Mouse (Mus musculus): Measurements from ENCODE around the gene Usp36. TPM values are rescaled to one million over a fixed set of nuclear protein-coding genes. Genes with fewer than 3 reads are reported as not detected.

Gene Usp36
- polyA plus RNA-seq, 1 experiment from 2014 or later, result 17.4 TPM

- Histone ChIP-seq H3K4me3 (no peak overlapping the region), H3K27ac (replicated peaks) (peak overlapping the region; percentile 71), H3K27me3 (no peaks in the 10 kb centered on the region), H3K9ac (replicated peaks) (no peak overlapping the region), H3K4me1 (peaks cover 50% of the 10 kb centered on the region), H3K4me2 (replicated peaks) (no peak overlapping the region), H3K9me3 (no peaks in the 10 kb centered on the region), H3K36me3 (no peaks in the 10 kb centered on the region)
- WGBS, result 88% methylated on average over 5 of the region's 5 CpGs
- ATAC-seq (replicated peaks), result no peak
These were observed 79.1 kb downstream of the Usp36 start for GRCm38 (mm10) chr11:118210962-118211361.

GRCm38 (mm10) chr11:118210116-118210515 lies 79.9 kb downstream of the Usp36 start:
- no peak for ATAC-seq (replicated peaks)
- Histone ChIP-seq H3K36me3 (no peaks in the 10 kb centered on the region), H3K9me3 (no peaks in the 10 kb centered on the region), H3K4me2 (replicated peaks) (no peak overlapping the region), H3K27ac (replicated peaks) (peak overlapping the region; percentile 71), H3K4me3 (no peak overlapping the region), H3K9ac (replicated peaks) (no peak overlapping the region), H3K27me3 (no peaks in the 10 kb centered on the region), H3K4me1 (peaks cover 50% of the 10 kb centered on the region)
- 55% methylated on average over 4 of the region's 4 CpGs for WGBS

Other genes with a start within 250 kb of the Usp36 start
- gene Dnah17, start 159.6 kb downstream of the Usp36 start, polyA plus RNA-seq (2015; fragmentation: Nextera tagmentation; extraction: Ambion mirVana), result 0.27 TPM in 2 replicates
- 32.3 and 34.6 TPM in 2 replicates for gene Cyth1, start 41.7 kb downstream of the Usp36 start, polyA plus RNA-seq (2015; fragmentation: Nextera tagmentation; extraction: Ambion mirVana)
- gene Cep295nl, start 52.3 kb upstream of the Usp36 start, polyA plus RNA-seq (2015; fragmentation: Nextera tagmentation; extraction: Ambion mirVana), result 0.09 TPM in 1 of 2 replicates, not detected in the other
- gene Timp2, start 65.5 kb upstream of the Usp36 start, polyA plus RNA-seq (2015; fragmentation: Nextera tagmentation; extraction: Ambion mirVana), result 69.4 and 75.2 TPM in 2 replicates
- gene Lgals3bp, start 111.8 kb upstream of the Usp36 start, polyA plus RNA-seq (2015; fragmentation: Nextera tagmentation; extraction: Ambion mirVana), result 2.6 TPM in 2 replicates
- 28.9 and 31.6 TPM in 2 replicates for gene Cant1, start 128.8 kb upstream of the Usp36 start, polyA plus RNA-seq (2015; fragmentation: Nextera tagmentation; extraction: Ambion mirVana)
- 3.2 and 3.4 TPM in 2 replicates for gene C1qtnf1, start 138.0 kb upstream of the Usp36 start, polyA plus RNA-seq (2015; fragmentation: Nextera tagmentation; extraction: Ambion mirVana)
- gene Engase, start 186.6 kb upstream of the Usp36 start, polyA plus RNA-seq (2015; fragmentation: Nextera tagmentation; extraction: Ambion mirVana), result 5.3 and 6.8 TPM in 2 replicates

Measured in forebrain, embryonic 15.5 days (tissue).